Mouse (Mus musculus) gastrocnemius, adult 18-20 months (tissue): ENCODE results near the gene Zfp366. TPM values are rescaled to one million over a fixed set of nuclear protein-coding genes. Genes with fewer than 3 reads are reported as not detected.

Experiments
- DNase-seq: peaks from one replicate; pipeline ENCODE4 v3.0.0; 2021; ENCODE audit warnings: low spot score
- total RNA-seq, 2 experiments: library from RNA; stranded (reverse); gene quantifications; 2 replicates each; pipeline ENCODE4 v1.2.3; 2021

Gene Zfp366
- total RNA-seq, 2 experiments from 2014 or later, result 3.8 to 3.9 TPM

- no peak for DNase-seq
Measured at GRCm38 (mm10) chr13:99186138-99186853, 1.7 kb downstream of the Zfp366 start.

DNA sequence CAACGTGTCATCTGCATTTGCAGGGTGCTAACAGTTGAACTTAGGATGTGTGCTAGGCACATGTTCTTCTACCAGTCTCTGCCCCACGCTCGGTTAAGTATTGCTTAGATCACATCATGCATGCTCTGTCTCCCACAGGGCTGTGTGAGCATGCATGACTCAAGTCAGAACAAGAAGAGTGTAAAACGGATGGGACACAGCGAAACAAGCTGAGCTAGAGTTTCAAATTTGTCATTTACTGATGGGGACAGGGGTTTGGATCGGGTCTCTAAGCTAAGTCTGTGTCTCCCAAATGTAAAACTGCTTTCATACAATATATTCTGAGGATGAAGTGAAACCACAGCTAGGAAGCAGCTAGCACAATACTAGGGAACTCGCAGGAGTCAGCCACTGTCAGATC, 2.2 kb downstream of the Zfp366 start:
- no peak for DNase-seq

DNA sequence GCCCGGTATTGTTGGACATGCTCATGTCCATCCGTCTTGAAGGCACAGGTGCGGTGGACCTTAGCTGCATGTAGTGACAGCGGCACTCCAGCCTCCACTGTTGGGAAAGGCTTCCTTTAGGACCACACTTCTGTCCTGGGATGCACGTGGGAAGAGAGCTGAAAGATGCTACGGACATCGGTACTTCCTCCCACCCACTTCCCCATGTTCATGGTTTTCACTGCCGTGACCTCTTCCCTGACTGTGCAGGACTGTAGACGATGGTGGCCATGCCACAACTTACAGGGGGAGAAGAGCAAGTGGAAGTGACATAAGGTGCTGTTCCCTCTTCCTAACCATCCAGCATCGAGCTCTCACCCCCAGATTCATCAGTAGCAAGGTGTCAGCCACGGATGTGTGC, 2.8 kb downstream of the Zfp366 start:
- DNase-seq, result no peak

DNA sequence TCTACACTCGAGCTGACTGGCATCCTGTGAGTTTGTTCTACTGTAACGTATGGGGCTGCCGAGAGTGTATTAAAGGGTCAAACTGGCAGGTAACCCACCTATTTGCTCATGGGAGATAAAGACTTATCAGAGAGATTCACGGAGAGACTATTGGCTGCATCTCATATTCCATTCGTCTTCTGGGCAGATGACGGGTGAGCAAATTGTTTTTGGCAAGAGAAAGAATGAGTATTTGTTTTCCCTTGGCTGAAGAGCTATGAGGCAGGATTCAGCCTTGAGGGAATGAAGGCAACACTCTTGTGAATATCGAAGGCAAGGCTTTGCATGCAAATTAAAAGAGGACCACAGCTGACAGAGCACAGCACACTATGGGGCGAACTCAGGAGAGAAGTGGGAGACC, 4.0 kb downstream of the Zfp366 start:
- DNase-seq, result no peak

DNA sequence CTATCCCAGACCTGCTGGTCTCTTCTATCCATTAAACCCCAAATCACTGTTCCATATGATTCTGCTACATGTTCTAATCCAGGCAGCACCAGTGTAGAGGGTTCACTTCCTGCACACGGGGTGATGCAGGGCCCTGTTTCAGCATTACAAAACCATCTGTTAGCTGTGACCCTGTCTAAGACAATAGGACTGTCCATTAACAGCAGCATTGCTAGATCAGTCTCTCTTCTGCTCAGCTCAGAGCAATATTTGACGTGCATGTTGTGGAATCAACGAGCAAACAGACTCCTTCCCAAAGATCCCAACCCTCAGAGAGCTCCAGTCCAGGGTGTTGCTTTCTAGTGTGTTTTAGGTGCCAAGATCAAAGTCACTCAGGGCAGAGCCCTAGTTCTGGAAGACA, 5.0 kb downstream of the Zfp366 start:
- no peak for DNase-seq

DNA sequence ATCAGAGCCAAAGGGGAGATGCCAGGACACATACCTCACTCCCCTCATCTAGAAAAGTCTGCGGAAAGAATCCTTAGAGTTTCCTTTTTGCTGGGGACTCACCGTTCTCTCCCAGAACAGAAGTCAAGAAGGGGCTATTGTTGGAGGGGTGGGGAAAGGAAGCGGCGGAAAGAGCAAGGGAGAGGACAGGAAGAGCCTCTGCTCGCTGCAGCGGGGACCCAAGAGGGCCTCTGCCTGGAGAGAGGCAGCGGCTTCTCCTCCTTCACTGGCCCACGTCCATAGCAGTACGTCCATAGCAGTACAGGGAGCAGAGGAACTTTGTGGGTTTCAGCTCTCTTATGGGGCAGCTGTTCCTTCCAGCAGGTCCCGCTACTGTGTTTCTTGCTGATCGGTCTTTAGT, 5.8 kb downstream of the Zfp366 start:
- DNase-seq, result no peak

- no peak for DNase-seq
Measured at GRCm38 (mm10) chr13:99191063-99191462, 6.4 kb downstream of the Zfp366 start.

DNA sequence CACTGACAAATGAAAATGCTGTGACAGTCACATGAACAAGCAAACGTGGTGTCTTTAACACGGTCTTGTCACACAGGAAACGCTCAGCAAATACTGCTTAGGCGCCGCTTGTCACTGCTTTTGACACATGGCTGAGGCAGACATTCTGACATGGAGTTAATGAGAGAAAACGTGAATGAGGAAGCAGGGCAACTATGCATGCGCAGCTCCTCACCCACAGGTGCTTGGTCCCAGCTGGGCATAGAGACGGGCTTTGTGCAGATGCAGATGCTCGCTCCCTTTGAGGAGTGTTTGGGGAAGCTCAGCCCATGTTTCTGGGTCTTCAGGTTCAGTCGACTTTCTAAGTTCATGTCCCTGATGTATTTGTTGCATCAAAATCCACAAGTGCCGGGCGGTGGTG, 11.7 kb downstream of the Zfp366 start:
- DNase-seq, result no peak

DNA sequence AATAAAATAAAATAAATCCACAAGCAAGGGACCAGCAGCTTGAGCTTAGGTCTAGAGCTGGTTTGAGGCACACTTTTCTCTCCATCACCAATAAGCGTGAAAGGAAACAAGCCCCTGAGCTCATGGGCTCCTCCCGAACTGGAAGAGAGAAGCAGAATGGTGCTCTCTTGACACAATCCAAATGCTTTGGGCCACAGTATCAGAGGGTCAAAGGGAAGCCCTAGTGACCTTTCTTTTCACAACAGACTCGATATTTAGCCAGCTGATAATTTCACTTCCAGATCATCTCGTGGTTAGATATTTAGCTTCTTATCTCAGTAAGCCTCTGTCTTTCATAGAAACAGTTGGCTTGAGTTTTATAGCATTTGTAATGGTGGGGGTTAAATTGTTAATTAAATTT, 12.2 kb downstream of the Zfp366 start:
- DNase-seq, result no peak

- DNase-seq, result no peak
Measured at GRCm38 (mm10) chr13:99201647-99202574, 17.3 kb downstream of the Zfp366 start.

DNA sequence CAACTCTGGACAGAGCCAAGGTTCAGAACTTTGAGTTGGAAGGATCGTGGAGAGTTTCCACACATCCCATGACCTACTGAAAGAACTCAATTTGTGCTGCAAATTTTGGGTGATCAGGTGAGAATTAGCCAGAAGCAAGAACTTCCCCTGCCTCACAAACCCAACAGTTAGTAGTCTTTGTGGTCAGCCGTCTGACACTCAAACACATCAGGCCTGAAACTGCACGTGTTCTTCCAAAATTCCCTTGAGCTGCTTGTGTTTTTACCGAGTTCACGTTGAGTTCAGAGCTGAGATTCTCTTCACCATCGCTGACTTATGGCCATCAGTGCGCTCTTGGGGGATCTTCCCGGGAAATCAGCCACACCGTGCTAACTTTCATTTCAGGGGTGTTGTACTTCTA, 22.6 kb downstream of the Zfp366 start:
- DNase-seq, result no peak

- DNase-seq, result no peak
Measured at GRCm38 (mm10) chr13:99209859-99210258, 25.2 kb downstream of the Zfp366 start.

DNA sequence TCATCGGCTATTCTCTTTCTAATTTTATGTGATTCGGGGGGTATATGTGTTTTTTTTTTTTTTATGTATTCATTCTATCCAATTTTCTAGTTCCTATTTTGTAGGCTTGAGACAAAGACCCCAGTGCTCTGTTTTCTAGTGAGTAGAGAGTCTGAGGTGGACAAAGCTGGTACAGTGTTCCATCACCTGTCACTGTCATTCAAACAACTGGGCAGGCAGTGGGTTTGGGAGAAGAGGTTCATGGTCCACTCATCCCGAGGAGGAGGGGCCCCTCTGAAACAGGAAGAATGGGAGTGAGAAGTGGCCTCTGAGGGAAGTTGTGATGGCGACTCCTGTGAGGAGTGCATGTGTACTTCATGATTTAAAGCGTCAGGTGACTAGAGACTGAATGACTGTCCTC, 26.2 kb downstream of the Zfp366 start:
- DNase-seq, result no peak

GRCm38 (mm10) chr13:99212976-99213375, 28.4 kb downstream of the Zfp366 start:
- no peak for DNase-seq

- no peak for DNase-seq
Measured at GRCm38 (mm10) chr13:99216005-99216404, 31.4 kb downstream of the Zfp366 start.

DNA sequence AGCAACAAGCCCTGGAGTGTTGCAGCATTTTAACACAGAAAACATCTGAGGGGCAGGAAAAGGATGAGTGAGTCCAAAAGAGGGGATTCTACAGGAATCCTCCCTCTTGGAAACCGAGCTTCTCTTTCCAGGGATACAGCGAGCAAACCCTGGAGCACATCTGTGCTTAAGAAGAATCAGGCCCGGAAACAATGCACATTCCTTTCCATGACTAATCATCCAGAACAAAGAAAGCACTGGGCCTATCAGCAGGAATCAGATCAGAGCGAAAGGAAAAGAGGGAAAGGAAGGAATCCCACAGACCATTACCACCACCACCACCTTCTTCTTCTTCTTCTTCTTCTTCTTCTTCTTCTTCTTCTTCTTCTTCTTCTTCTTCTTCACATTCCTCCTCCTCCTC, 33.4 kb downstream of the Zfp366 start:
- DNase-seq, result no peak

- DNase-seq, result no peak
Measured at GRCm38 (mm10) chr13:99219586-99219985, 35.0 kb downstream of the Zfp366 start.

- DNase-seq, result no peak
Measured at GRCm38 (mm10) chr13:99221996-99222395, 37.4 kb downstream of the Zfp366 start.

GRCm38 (mm10) chr13:99222476-99222875, 37.9 kb downstream of the Zfp366 start:
- no peak for DNase-seq

GRCm38 (mm10) chr13:99223321-99223884, 38.8 kb downstream of the Zfp366 start:
- DNase-seq, result no peak

- no peak for DNase-seq
Measured at GRCm38 (mm10) chr13:99223917-99224316, 39.3 kb downstream of the Zfp366 start.
